Mouse (Mus musculus): ENCODE measurements around the gene Wnt7b. TPM values are rescaled to one million over a fixed set of nuclear protein-coding genes. Genes with fewer than 3 reads are reported as not detected.

Wnt7b gene
- polyA plus RNA-seq, 1 experiment: 3.4 TPM

DNA sequence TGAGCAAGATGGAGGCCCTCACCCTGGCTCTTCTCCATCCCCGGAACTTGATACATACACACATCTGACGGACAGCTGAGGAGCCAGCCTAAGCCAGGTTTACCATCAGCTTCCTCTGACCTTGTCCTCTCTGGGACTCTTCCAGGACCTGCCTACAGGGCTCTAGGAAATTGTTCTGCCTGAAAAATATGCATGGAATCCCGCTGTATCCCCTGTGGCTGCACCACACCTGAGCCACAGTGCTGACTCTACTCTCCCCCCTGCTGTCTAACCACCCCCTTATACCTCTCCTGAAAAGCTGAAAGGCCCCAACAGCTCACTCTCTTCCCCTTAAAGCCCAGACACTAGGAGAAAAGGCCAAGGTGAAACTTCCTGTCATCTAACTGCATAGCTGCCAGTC lies 52.4 kb downstream of the Wnt7b start:
- 0 out of 2 replicates have a peak, but pooled peaks cover 2% of the 10 kb centered on the region for H3K27me3 ChIP-seq (ENCODE audit: control insufficient read depth, insufficient read depth, low read length)
- 79% methylated on average over 3 of the region's 3 CpGs for WGBS
- TF ChIP-seq CTCF (IDR thresholded peaks at IDR 0.05; ENCODE audit: borderline replicate concordance, control insufficient read depth, extremely low read depth, insufficient read depth, low read length, poor library complexity): no peak
- TF ChIP-seq POLR2A (IDR thresholded peaks at IDR 0.05; ENCODE audit: control insufficient read depth, extremely low read depth, insufficient read depth, low read length, poor library complexity): no peak
- no peak overlapping the region for H3K27ac ChIP-seq (ENCODE audit: control insufficient read depth, insufficient read depth, low read length)
- H3K4me3 ChIP-seq (ENCODE audit: control insufficient read depth, insufficient read depth, low read length): no peak overlapping the region
- no peaks in the 10 kb centered on the region for H3K4me1 ChIP-seq (replicated peaks; ENCODE audit: control insufficient read depth, insufficient read depth, low read length)
- DNase-seq: no peak
- no peaks in the 10 kb centered on the region for H3K36me3 ChIP-seq (ENCODE audit: control insufficient read depth, insufficient read depth, low read length)

GRCm38 (mm10) chr15:85524404-85524950 lies 57.8 kb downstream of the Wnt7b start:
- Histone ChIP-seq H3K27me3 (ENCODE audit: control insufficient read depth, insufficient read depth, low read length) (peaks cover 3% of the 10 kb centered on the region; the same call in 1 of the 2 replicates), H3K4me3 (ENCODE audit: control insufficient read depth, insufficient read depth, low read length) (no peak overlapping the region), H3K4me1 (replicated peaks; ENCODE audit: control insufficient read depth, insufficient read depth, low read length) (no peaks in the 10 kb centered on the region), H3K36me3 (ENCODE audit: control insufficient read depth, insufficient read depth, low read length) (no peaks in the 10 kb centered on the region), H3K27ac (ENCODE audit: control insufficient read depth, insufficient read depth, low read length) (no peak overlapping the region)
- TF ChIP-seq POLR2A (IDR thresholded peaks at IDR 0.05; ENCODE audit: control insufficient read depth, extremely low read depth, insufficient read depth, low read length, poor library complexity): no peak
- no peak for TF ChIP-seq CTCF (IDR thresholded peaks at IDR 0.05; ENCODE audit: borderline replicate concordance, control insufficient read depth, extremely low read depth, insufficient read depth, low read length, poor library complexity)
- WGBS: 85% methylated on average over 12 of the region's 12 CpGs
- DNase-seq: no peak

DNA sequence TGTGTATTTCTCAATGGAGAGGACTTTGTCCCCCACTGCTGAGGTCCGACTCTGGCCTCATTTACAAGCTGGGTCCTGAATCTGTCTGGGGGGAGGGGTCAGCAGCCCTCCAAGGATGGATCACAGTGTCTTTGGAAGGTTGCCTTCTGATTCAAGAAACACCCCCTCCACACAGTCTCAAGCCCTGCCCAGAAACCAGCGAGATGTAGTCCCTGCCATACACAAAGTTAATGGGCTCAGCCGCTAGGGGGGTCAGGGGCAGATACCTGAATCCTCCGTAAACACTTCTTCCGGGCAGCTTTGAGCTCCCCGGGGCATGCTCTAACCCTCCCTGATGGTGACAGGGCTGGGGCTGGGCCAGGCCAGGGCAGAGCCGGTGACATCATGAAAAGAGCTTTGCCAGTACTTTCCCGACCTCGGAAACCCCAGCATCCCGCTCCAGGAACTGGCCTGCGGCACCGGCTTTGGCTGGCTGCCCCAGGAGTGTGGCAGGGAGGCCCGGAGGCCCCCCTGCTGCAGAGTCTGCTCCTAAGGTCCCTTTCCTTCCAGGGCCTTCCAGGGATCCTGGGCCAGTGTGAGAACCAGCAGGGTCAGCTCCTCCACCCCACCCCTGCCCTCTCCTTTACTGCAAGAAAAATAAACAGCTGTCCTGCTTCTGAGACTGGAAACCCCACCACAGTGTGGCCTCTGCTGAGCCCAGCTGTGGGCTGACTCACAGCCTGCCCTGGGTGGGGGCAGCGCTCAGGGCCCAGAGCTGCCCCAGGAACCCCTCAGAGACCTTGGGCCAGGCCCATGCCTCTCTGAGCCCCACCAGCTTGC lies 58.9 kb downstream of the Wnt7b start:
- DNase-seq: peak; percentile 9
- WGBS: 17% methylated on average over 14 of the region's 14 CpGs
- Histone ChIP-seq H3K27me3 (ENCODE audit: control insufficient read depth, insufficient read depth, low read length) (peaks cover 3% of the 10 kb centered on the region; the same call in 1 of the 2 replicates), H3K36me3 (ENCODE audit: control insufficient read depth, insufficient read depth, low read length) (no peaks in the 10 kb centered on the region), H3K4me3 (ENCODE audit: control insufficient read depth, insufficient read depth, low read length) (no peak overlapping the region), H3K27ac (ENCODE audit: control insufficient read depth, insufficient read depth, low read length) (no peak overlapping the region), H3K4me1 (replicated peaks; ENCODE audit: control insufficient read depth, insufficient read depth, low read length) (no peaks in the 10 kb centered on the region)
- TF ChIP-seq POLR2A (IDR thresholded peaks at IDR 0.05; ENCODE audit: control insufficient read depth, extremely low read depth, insufficient read depth, low read length, poor library complexity) (no peak), CTCF (IDR thresholded peaks at IDR 0.05; ENCODE audit: borderline replicate concordance, control insufficient read depth, extremely low read depth, insufficient read depth, low read length, poor library complexity) (peak; percentile 12; the same call in 1 of the 2 replicates)

DNA sequence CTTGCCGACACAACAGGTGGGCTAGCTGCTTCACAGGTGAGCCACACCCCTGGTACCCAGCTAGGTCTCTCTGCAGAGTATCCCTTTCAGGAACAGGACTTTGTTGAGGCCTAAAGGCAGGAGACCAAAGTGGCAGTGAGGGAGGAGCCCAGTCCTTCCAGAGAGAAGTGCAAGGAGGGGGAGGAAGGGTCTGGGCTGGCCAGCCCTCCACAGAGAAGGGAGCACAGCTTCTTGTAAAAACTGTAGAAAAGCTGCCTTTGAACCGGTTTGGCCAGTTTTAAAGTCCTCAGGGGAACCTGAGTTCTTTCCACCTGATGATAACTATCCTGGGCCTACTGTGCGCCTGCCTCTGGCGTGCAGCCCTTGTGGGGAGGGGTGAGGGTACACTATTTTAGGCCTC lies 62.8 kb downstream of the Wnt7b start:
- DNase-seq: no peak
- H3K27ac ChIP-seq (ENCODE audit: control insufficient read depth, insufficient read depth, low read length): no peak overlapping the region
- no peaks in the 10 kb centered on the region for H3K4me1 ChIP-seq (replicated peaks; ENCODE audit: control insufficient read depth, insufficient read depth, low read length)
- 81% methylated on average over 4 of the region's 4 CpGs for WGBS
- TF ChIP-seq CTCF (IDR thresholded peaks at IDR 0.05; ENCODE audit: borderline replicate concordance, control insufficient read depth, extremely low read depth, insufficient read depth, low read length, poor library complexity) (no peak), POLR2A (IDR thresholded peaks at IDR 0.05; ENCODE audit: control insufficient read depth, extremely low read depth, insufficient read depth, low read length, poor library complexity) (no peak)
- H3K36me3 ChIP-seq (ENCODE audit: control insufficient read depth, insufficient read depth, low read length): no peaks in the 10 kb centered on the region
- no peak overlapping the region for H3K4me3 ChIP-seq (ENCODE audit: control insufficient read depth, insufficient read depth, low read length)
- no peaks in the 10 kb centered on the region; the same call in 1 of the 2 replicates for H3K27me3 ChIP-seq (ENCODE audit: control insufficient read depth, insufficient read depth, low read length)

DNA sequence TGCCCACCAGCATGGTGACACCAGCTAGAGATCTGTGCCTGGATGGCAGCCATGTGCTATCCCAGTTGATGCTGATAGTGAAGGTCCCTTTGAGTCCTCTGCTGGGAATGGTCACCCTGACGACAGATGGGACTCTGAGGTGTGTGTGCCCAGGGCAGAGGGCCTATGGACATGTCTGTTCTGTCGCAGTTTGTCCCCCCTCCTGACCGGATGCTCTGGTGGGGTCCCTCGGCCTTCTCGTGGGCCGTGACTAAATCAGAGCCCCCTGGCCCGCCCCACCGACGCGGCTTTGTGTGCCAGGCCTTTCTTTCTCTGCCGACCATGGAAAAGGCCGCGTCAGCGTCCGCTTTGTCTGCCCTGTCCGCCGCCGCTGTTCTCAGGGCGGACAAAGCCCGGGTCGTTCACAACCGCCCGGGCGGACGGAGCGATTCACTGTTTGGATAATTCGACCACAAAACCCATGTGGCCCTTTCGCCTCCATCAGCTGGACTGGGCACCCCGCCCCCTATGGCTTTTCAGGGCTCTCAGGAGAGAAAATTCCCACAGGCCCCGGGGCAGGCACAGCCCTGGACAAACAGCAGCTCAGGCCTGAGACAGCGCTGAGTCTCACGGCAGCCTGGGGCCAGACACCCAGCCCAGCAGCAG lies 74.8 kb downstream of the Wnt7b start:
- WGBS: 92% methylated on average over 32 of the region's 32 CpGs
- no peaks in the 10 kb centered on the region for H3K27me3 ChIP-seq (ENCODE audit: control insufficient read depth, insufficient read depth, low read length)
- TF ChIP-seq CTCF (IDR thresholded peaks at IDR 0.05; ENCODE audit: borderline replicate concordance, control insufficient read depth, extremely low read depth, insufficient read depth, low read length, poor library complexity) (no peak), POLR2A (IDR thresholded peaks at IDR 0.05; ENCODE audit: control insufficient read depth, extremely low read depth, insufficient read depth, low read length, poor library complexity) (no peak)

DNA sequence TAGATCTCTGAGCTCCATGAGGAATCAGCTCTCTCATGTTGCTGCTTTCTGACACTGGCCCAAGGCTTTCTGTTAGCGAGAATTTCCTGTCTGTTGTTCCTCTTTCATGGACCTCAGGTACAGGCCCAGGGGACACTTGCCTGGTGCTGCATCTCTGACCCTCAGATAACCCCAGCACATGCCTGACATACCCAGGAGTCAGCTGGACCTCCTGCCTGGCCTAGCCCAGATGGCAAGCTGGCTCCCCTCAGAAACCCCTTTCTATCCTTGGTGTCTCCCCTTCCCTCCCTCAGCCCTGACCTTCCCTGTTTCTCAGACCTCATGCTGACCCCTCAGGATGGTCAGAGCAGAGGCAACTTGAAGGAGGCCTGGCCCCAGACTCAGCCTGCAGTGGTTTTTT lies 75.6 kb downstream of the Wnt7b start:
- DNase-seq: no peak
- no peaks in the 10 kb centered on the region for H3K4me1 ChIP-seq (replicated peaks; ENCODE audit: control insufficient read depth, insufficient read depth, low read length)
- no peak overlapping the region for H3K27ac ChIP-seq (ENCODE audit: control insufficient read depth, insufficient read depth, low read length)
- H3K36me3 ChIP-seq (ENCODE audit: control insufficient read depth, insufficient read depth, low read length): no peaks in the 10 kb centered on the region
- no peak overlapping the region for H3K4me3 ChIP-seq (ENCODE audit: control insufficient read depth, insufficient read depth, low read length)
- 33% methylated on average over 1 of the region's 1 CpGs for WGBS
- TF ChIP-seq POLR2A (IDR thresholded peaks at IDR 0.05; ENCODE audit: control insufficient read depth, extremely low read depth, insufficient read depth, low read length, poor library complexity) (no peak), CTCF (IDR thresholded peaks at IDR 0.05; ENCODE audit: borderline replicate concordance, control insufficient read depth, extremely low read depth, insufficient read depth, low read length, poor library complexity) (no peak)
- no peaks in the 10 kb centered on the region for H3K27me3 ChIP-seq (ENCODE audit: control insufficient read depth, insufficient read depth, low read length)

More for the DNA sequence above, 74.8 kb downstream of the Wnt7b start:
- H3K4me3 ChIP-seq (ENCODE audit: control insufficient read depth, insufficient read depth, low read length): no peak overlapping the region
- no peak for DNase-seq
- H3K4me1 ChIP-seq (replicated peaks; ENCODE audit: control insufficient read depth, insufficient read depth, low read length): no peaks in the 10 kb centered on the region
- no peaks in the 10 kb centered on the region for H3K36me3 ChIP-seq (ENCODE audit: control insufficient read depth, insufficient read depth, low read length)
- no peak overlapping the region for H3K27ac ChIP-seq (ENCODE audit: control insufficient read depth, insufficient read depth, low read length)

All from thymus, adult 2 months (tissue).